Mouse (Mus musculus) embryonic fibroblast, embryonic 13.5 days (primary cell): Measurements from ENCODE around the gene Ccr8.
"Not testable (repeated sequence)": the region's sequence is repeated elsewhere in the genome, so short reads cannot be mapped to it uniquely, and the experiment has no call there.

Source experiments
- CTCF ChIP-seq: IDR thresholded peaks from 2 replicates; pipeline ENCODE4 v1.5.1; 2011; ENCODE audit warnings: mild to moderate bottlenecking, control low read depth, low read length, moderate library complexity, borderline replicate concordance; ENCODE audit not compliant: insufficient read depth
- POLR2A ChIP-seq: IDR thresholded peaks from 2 replicates; pipeline ENCODE4 v1.6.1; 2011; ENCODE audit warnings: low read depth, mild to moderate bottlenecking, control low read depth, low read length, moderate library complexity

DNA sequence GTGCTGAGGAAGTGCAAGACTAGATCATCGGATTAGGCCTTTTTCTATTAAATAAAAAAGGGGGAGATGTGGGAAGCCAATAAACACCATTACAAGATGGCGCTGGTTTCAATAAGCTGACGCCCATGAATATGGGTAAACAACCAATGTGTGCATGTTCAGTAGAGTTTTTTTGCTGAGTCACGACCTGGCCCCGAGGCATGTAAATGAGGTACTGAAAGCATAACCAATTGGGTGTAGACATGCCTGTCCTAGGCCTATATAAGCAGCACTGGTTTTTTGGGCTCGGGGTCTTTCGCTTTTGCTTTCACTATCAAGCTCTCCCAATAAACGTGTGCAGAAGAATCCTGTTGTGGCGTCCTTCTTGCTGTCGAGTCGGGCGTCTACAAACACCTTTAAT is 17.0 kb downstream of the Ccr8 start:
- TF ChIP-seq POLR2A, CTCF: not testable (repeated sequence)
